Mouse (Mus musculus) central nervous system, embryonic 14 days (tissue): ENCODE results near the gene Gpatch8. TPM values are rescaled to one million over a fixed set of nuclear protein-coding genes. Genes with fewer than 3 reads are reported as not detected.

Source experiments
- polyA plus RNA-seq: library from polyadenylated mRNA; depleted of rRNA; stranded (reverse); fragments of >200 nt; gene quantifications from 2 replicates; pipeline ENCODE4 v1.2.3, GENCODE M21; 2012; rRNA removed

Gpatch8 gene
- 49.6 and 50.5 TPM in 2 replicates for polyA plus RNA-seq

DNA sequence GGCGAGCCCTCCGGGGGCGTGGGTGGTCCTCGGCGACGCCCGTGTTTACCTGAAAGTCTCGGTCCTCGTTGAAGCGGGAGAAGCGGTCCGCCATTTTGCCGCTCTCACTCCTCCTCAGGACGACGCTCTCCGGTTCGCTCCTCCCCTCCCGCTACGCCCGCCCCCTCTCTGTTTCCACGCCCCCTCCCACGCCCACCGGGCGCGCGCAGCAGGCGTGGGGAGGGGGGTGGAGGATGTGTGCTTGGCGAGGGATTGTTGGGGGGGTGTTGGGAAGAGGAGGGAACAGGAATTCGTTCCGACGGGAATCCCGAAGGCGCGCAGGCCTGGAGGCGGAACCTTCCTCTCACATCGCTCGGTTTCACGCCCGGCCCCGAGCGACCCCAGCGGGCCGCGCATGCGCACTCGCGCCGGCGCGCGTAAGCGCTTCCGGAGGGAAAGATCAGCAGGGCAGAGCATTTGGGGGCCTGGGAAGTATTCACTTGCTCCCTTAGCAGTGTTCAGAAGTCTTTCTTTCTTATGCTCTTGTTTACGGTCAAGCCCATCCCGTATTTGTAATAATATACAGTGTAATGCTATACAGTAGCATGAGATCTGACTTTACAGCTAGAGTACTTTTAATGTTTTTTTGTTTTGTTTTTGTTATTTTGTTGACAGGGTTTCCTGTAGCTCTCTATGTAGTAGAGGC is at the start of gene Gpatch8:
TSS of gene Gpatch8 (minus strand) at position 362 of the 685 bp plus-strand sequence.

DNA sequence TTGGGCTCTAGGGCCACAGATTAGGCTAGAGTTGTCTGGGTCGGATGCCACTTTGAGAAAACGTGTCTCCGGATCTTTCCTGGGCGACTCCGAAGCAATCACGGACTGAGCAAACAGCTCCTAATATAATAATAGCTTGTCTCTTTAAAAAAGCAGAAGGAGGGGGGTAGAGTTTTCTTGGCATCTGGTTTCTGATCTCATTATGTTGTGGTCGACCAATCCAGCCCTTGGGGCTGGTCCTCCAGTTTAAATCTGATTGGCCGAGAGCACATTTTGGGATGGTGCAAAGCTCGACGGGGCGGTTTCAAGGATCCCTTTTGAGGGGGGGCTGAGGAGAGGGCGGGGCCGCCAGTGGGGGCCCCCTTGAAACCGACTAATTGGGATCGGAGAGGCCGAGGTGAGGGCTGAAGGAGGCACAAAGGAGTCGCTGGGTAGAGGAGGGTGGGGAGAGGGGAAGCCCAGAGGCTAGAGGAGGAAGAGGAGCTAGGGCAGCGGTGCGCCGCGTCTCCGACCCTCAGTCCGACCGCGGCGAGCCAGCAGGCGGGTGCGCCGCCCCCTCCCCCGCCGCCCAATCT is 47.9 kb upstream of the Gpatch8 start, which contains the start of gene Fzd2:
TSS of gene Fzd2 (plus strand) at position 387 of the 575 bp plus-strand sequence.

GRCm38 (mm10) chr11:102579165-102580033 is 23.2 kb upstream of the Gpatch8 start, which contains the start of gene Gm11627:
TSS of gene Gm11627 (minus strand) at chr11:102579461.

DNA sequence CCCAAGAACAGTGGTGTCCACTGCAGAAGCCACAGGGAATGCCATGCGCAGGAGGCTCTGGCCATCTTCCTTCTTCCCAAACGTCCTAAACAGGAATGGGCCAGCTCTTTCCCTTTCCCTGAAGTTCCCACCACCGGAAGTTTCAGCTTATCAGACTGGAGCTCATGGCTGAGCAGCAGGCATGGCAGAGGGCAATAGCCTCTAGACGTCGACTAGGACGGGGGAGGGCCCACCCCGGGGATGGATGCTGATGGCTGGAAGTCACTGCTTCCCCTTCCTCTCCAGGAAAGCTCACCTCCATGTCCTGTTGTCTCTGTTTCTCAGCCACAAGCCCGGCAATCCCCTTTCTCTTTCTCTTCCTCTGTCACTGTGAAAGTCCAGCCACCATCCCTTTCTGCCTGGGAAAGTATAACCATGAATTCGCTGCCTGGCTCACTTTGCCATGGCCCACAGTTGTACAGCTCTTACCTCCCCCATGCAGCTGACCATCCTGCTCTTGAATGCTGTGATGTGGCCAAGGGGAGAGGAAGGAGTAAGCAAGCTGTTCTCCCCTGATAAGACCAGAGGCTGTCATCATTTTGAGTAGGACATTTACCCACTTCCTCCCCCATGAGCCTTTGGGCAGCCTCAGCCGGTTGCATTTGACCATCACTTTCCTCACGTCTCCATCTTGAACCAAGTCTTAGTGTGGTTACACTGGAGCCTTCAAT is 86.4 kb downstream of the Gpatch8 start, which contains the start of gene Itga2b:
TSS of gene Itga2b (minus strand) at position 475 of the 710 bp plus-strand sequence.

DNA sequence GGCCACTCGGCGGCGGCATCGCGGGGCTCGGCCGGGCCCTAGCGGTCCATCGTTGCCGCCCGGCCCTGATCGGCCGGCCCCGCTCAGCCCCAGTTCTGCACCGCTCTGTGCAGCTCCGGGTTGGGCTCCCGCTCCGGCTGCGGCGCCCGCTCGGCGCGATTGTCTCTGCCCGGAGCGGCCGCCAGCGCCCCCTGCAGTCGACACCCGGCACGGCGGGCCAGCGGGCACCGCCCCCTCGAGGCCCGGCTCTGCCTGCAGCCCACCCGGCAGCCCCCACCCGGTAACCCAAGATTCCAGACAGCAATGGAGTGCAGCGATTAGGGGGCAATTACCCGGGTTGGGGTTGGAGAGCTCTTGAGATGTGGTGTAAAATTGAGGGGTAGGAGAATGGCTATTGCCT is 108.7 kb downstream of the Gpatch8 start, which contains the start of gene Fam171a2:
TSS of gene Fam171a2 (minus strand) at position 186 of the 400 bp plus-strand sequence.

GRCm38 (mm10) chr11:102430121-102431017 is 125.8 kb downstream of the Gpatch8 start, which contains the start of gene Grn:
TSS of gene Grn (plus strand) at chr11:102430315.

Other genes with a start within 250 kb of the Gpatch8 start
- gene Ubtf, start 236.7 kb downstream of the Gpatch8 start, polyA plus RNA-seq, result 86.7 and 91.9 TPM in 2 replicates
- gene Slc4a1, start 190.2 kb downstream of the Gpatch8 start, polyA plus RNA-seq, result 1.8 and 2.4 TPM in 2 replicates
- 276 and 292 TPM in 2 replicates for gene Rundc3a, start 163.0 kb downstream of the Gpatch8 start, polyA plus RNA-seq
- gene Slc25a39, start 148.4 kb downstream of the Gpatch8 start, polyA plus RNA-seq, result 104 and 105 TPM in 2 replicates
- gene Grn, start 126.1 kb downstream of the Gpatch8 start, polyA plus RNA-seq, result 36.2 and 61.6 TPM in 2 replicates
- gene Fam171a2, start 108.7 kb downstream of the Gpatch8 start, polyA plus RNA-seq, result 166 and 168 TPM in 2 replicates
- 4.2 and 6.0 TPM in 2 replicates for gene Itga2b, start 86.3 kb downstream of the Gpatch8 start, polyA plus RNA-seq
- 5.8 and 6.1 TPM in 2 replicates for gene Gm11627, start 23.1 kb upstream of the Gpatch8 start, polyA plus RNA-seq
- 49.9 and 54.8 TPM in 2 replicates for gene Fzd2, start 48.0 kb upstream of the Gpatch8 start, polyA plus RNA-seq
- gene Meioc, start 107.3 kb upstream of the Gpatch8 start, polyA plus RNA-seq, result 0.06 and 0.19 TPM in 2 replicates
- 23.4 and 23.6 TPM in 2 replicates for gene Ccdc43, start 141.4 kb upstream of the Gpatch8 start, polyA plus RNA-seq
- 45.3 and 56.2 TPM in 2 replicates for gene Adam11, start 205.0 kb upstream of the Gpatch8 start, polyA plus RNA-seq